Comparison of ENCODE assay signal across 13 mouse cellular contexts in genomic region chr4:96022803-96023202, GRCm38 (mm10). TPM values are rescaled to one million over a fixed set of nuclear protein-coding genes. Genes with fewer than 3 reads are reported as not detected.
DNase-seq lines count a peak whose midpoint lies in the region; ATAC-seq and TF ChIP-seq lines count a peak whose summit lies in the region.
"Had no signal": no experiment of that assay in that cellular context is flagged by ENCODE, and none has a peak within 500 bp of the region (broad histone marks: within the 10 kb centered on the region; RNA-seq: fewer than 3 reads in every experiment).

No protein-coding gene starts in this region.

- no peak overlapping the region for H3K27ac ChIP-seq in liver, embryonic 14.5 days
- H3K27ac ChIP-seq in liver, embryonic 11.5 days (ENCODE audit: low read depth, low read length): no peak overlapping the region
- H3K27ac ChIP-seq: stomach, embryonic 15.5 days had no signal

- no peak overlapping the region for H3K4me3 ChIP-seq in liver, embryonic 14.5 days (ENCODE audit: insufficient read depth in 1 of 2, low read depth in 2 of 2, low read length in 2 of 2)
- H3K4me3 ChIP-seq in liver, embryonic 11.5 days (ENCODE audit: low read depth, low read length): no peak overlapping the region
- H3K4me3 ChIP-seq: stomach, embryonic 15.5 days had no signal

- TF ChIP-seq CTCF in liver, embryonic 14.5 days (IDR thresholded peaks at IDR 0.05; ENCODE audit: low read depth): peak; percentile 24; the same call in 1 of the 2 replicates

- no peaks in the 10 kb centered on the region for H3K9me3 ChIP-seq in liver, embryonic 14.5 days (ENCODE audit: control insufficient read depth, low read length)
- no peaks in the 10 kb centered on the region for H3K9me3 ChIP-seq in liver, embryonic 11.5 days (ENCODE audit: control insufficient read depth, low read length)
- H3K9me3 ChIP-seq: stomach, embryonic 15.5 days had no signal

- no peak for TF ChIP-seq EP300 in liver, embryonic 14.5 days (IDR thresholded peaks at IDR 0.05; ENCODE audit: low read depth)

- no peaks in the 10 kb centered on the region for H3K4me1 ChIP-seq in liver, embryonic 14.5 days (replicated peaks; ENCODE audit: control insufficient read depth in 2 of 2, insufficient read depth in 2 of 2, low read length in 1 of 2)
- H3K4me1 ChIP-seq in liver, embryonic 11.5 days (replicated peaks; ENCODE audit: control insufficient read depth, insufficient read depth, low read length): no peaks in the 10 kb centered on the region
- H3K4me1 ChIP-seq: stomach, embryonic 15.5 days had no signal

- H3K36me3 ChIP-seq in liver, embryonic 14.5 days (replicated peaks; ENCODE audit: control insufficient read depth, insufficient read depth, low read depth): no peaks in the 10 kb centered on the region; the same call in 1 of the 2 replicates
- H3K36me3 ChIP-seq in liver, embryonic 11.5 days (ENCODE audit: control insufficient read depth, insufficient read depth, low read length): no peaks in the 10 kb centered on the region
- H3K36me3 ChIP-seq: stomach, embryonic 15.5 days had no signal

- DNase-seq in frontal cortex, postnatal 10 days (ENCODE audit: low spot score in 2 of 2): no peak
- no peak for DNase-seq in liver, embryonic 14.5 days (ENCODE audit: low read depth in 3 of 3, low spot score in 3 of 3)
- DNase-seq in liver, embryonic 11.5 days (ENCODE audit: low spot score): no peak
- peak; percentile 19 for DNase-seq in ZHBTc4 (ENCODE audit: low read depth, low spot score)
- DNase-seq in naive thymus-derived CD4-positive, alpha-beta T cell, adult 2 months (ENCODE audit: low read depth): peak; percentile 2
- no peak for DNase-seq in ovary, postnatal 14 days (ENCODE audit: low spot score)
- DNase-seq: cerebellum, adult 8-10 months; gastrocnemius, postnatal 14 days had no signal

- H3K9ac ChIP-seq in liver, embryonic 14.5 days (replicated peaks): no peak overlapping the region
- H3K9ac ChIP-seq in liver, embryonic 11.5 days (ENCODE audit: low read depth, low read length): no peak overlapping the region
- H3K9ac ChIP-seq: stomach, embryonic 15.5 days had no signal

- no peaks in the 10 kb centered on the region for H3K27me3 ChIP-seq in liver, embryonic 14.5 days (ENCODE audit: control insufficient read depth, insufficient read depth, low read length)
- no peaks in the 10 kb centered on the region for H3K27me3 ChIP-seq in liver, embryonic 11.5 days (replicated peaks; ENCODE audit: control insufficient read depth, insufficient read depth, low read length)
- H3K27me3 ChIP-seq: stomach, embryonic 15.5 days had no signal

- H3K4me2 ChIP-seq in liver, embryonic 14.5 days (ENCODE audit: low read depth): no peak overlapping the region
- no peak overlapping the region for H3K4me2 ChIP-seq in liver, embryonic 11.5 days
- H3K4me2 ChIP-seq: stomach, embryonic 15.5 days had no signal

- ATAC-seq in frontal cortex, adult (ENCODE audit: low TSS enrichment): peak; percentile 88
- ATAC-seq in liver, embryonic 14.5 days (ENCODE audit: insufficient read depth): no peak
- ATAC-seq in liver, embryonic 11.5 days (replicated peaks; ENCODE audit: low FRiP score): no peak
- no peak for ATAC-seq in activated CD4-positive, CD25-positive, alpha-beta regulatory T cell, adult 4 months

RNA-seq across cellular contexts. Expression of gene Cyp2j13, which starts 54.5 kb away (rescaled TPM):
- polyA plus RNA-seq in liver, embryonic 14.5 days (2012; rRNA removed): not detected in 2 replicates
- not detected in 2 replicates for polyA plus RNA-seq in liver, embryonic 14.5 days (2014; fragmentation: Nextera tagmentation; extraction: Ambion mirVana)
- polyA plus RNA-seq in liver, embryonic 11.5 days (2014; fragmentation: Nextera tagmentation; extraction: Ambion mirVana): not detected in 2 replicates
- not detected for polyA plus RNA-seq in activated CD4-positive, CD25-positive, alpha-beta regulatory T cell, adult 4 months (2017; shearing (Covaris generic))
- polyA plus RNA-seq: liver, embryonic 16.5 days; neural tube, embryonic 14.5 days; stomach, embryonic 15.5 days had no signal

RNA-seq across cellular contexts. Expression of gene Hook1, which starts 55.8 kb away (rescaled TPM):
- polyA plus RNA-seq in liver, embryonic 14.5 days (2012; rRNA removed): 2.9 and 4.7 TPM in 2 replicates
- 5.7 TPM in 2 replicates for polyA plus RNA-seq in liver, embryonic 14.5 days (2014; fragmentation: Nextera tagmentation; extraction: Ambion mirVana)
- 11.3 and 13.8 TPM in 2 replicates for polyA plus RNA-seq in liver, embryonic 11.5 days (2014; fragmentation: Nextera tagmentation; extraction: Ambion mirVana)
- polyA plus RNA-seq in activated CD4-positive, CD25-positive, alpha-beta regulatory T cell, adult 4 months (2017; shearing (Covaris generic)): 1 to 10 TPM; 7.4 to 8.2 TPM

Comparison
In these comparisons a context has a peak if more than half of its experiments do, and no peak if none do; other contexts are left out.
1. DNase-seq: peak in ZHBTc4 (single experiment) and naive thymus-derived CD4-positive, alpha-beta T cell, adult 2 months (single experiment); none in frontal cortex, postnatal 10 days (0 of 2), liver, embryonic 14.5 days (0 of 3), liver, embryonic 11.5 days (single experiment) and ovary, postnatal 14 days (single experiment).